Mouse (Mus musculus) myocyte (in vitro differentiated cells): ENCODE results near the gene Usp7. TPM values are rescaled to one million over a fixed set of nuclear protein-coding genes. Genes with fewer than 3 reads are reported as not detected.
A peak's percentile ranks its signal among the peaks of the same experiment; 100 is the strongest.

Experiments
- H3K27me3 ChIP-seq: one replicate; pipeline ENCODE4 v1.6.1; 2011; ENCODE audit not compliant: control insufficient read depth, insufficient read depth, insufficient read length
- H3K36me3 ChIP-seq: one replicate; pipeline ENCODE4 v1.6.1; 2011; ENCODE audit not compliant: control insufficient read depth, insufficient read depth
- H3K4me2 ChIP-seq: one replicate; pipeline ENCODE4 v1.6.1; 2011; ENCODE audit warnings: low read depth, control low read depth
- H3K4me3 ChIP-seq: one replicate; pipeline ENCODE4 v1.5.1; 2011; ENCODE audit warnings: mild to moderate bottlenecking, control low read depth, moderate library complexity
- H3K79me2 ChIP-seq: one replicate; pipeline ENCODE4 v1.6.1; 2011; ENCODE audit not compliant: control insufficient read depth, insufficient read depth
- H3ac ChIP-seq: one replicate; pipeline ENCODE4 v1.6.1; 2011; ENCODE audit not compliant: control insufficient read depth, insufficient read length
- CEBPB ChIP-seq: IDR thresholded peaks from 2 replicates; pipeline ENCODE4 v1.6.1; 2011; ENCODE audit warnings: mild to moderate bottlenecking, moderate library complexity; ENCODE audit not compliant: poor library complexity, insufficient read depth, severe bottlenecking
- E2F4 ChIP-seq: IDR thresholded peaks from one replicate; pipeline ENCODE4 v1.6.1; 2011; ENCODE audit warnings: mild to moderate bottlenecking, control low read depth, moderate library complexity; ENCODE audit not compliant: insufficient read depth
- MAX ChIP-seq: IDR thresholded peaks from one replicate; pipeline ENCODE4 v1.6.1; 2011; ENCODE audit warnings: low read depth, mild to moderate bottlenecking, control low read depth
- MYOD1 ChIP-seq, 3 experiments: IDR thresholded peaks; one replicate each; pipeline ENCODE4 v1.6.1; 2011; ENCODE audit warnings: control low read depth in 2 of 3, low read depth in 2 of 3, mild to moderate bottlenecking in 2 of 3, moderate library complexity in 1 of 3; ENCODE audit not compliant: insufficient read length in 2 of 3, control insufficient read depth in 1 of 3
- MYOG ChIP-seq, 3 experiments: IDR thresholded peaks; one replicate each; pipeline ENCODE4 v1.6.1; 2011; ENCODE audit warnings: control low read depth in 2 of 3, low read depth in 2 of 3, mild to moderate bottlenecking in 2 of 3; ENCODE audit not compliant: insufficient read length in 2 of 3, control insufficient read depth in 1 of 3, insufficient read depth in 1 of 3
- POLR2A ChIP-seq: IDR thresholded peaks from one replicate; pipeline ENCODE4 v1.6.1; 2011; ENCODE audit warnings: low read depth, mild to moderate bottlenecking, control low read depth, moderate library complexity; ENCODE audit not compliant: insufficient read length
- POLR2AphosphoS2 ChIP-seq: IDR thresholded peaks from one replicate; pipeline ENCODE4 v1.6.1; 2011; ENCODE audit warnings: low read depth, control low read depth; ENCODE audit not compliant: insufficient read length
- REST ChIP-seq: IDR thresholded peaks from one replicate; pipeline ENCODE4 v1.6.1; 2011; ENCODE audit warnings: mild to moderate bottlenecking, control low read depth, moderate library complexity; ENCODE audit not compliant: insufficient read depth, insufficient read length
- SRF ChIP-seq: IDR thresholded peaks from one replicate; pipeline ENCODE4 v1.6.1; 2011; ENCODE audit warnings: low read depth; ENCODE audit not compliant: control insufficient read depth, insufficient read length
- TCF12 ChIP-seq: IDR thresholded peaks from one replicate; pipeline ENCODE4 v1.6.1; 2011; ENCODE audit warnings: mild to moderate bottlenecking, control low read depth; ENCODE audit not compliant: poor library complexity, insufficient read depth, severe bottlenecking
- TCF3 ChIP-seq: IDR thresholded peaks from one replicate; pipeline ENCODE4 v1.6.1; 2011; ENCODE audit warnings: low read depth, control low read depth; ENCODE audit not compliant: insufficient read length
- USF1 ChIP-seq: IDR thresholded peaks from one replicate; pipeline ENCODE4 v1.6.1; 2011; ENCODE audit warnings: low read depth, mild to moderate bottlenecking, control low read depth, moderate library complexity
- polyA plus RNA-seq: library from polyadenylated mRNA; unstranded; fragments of >200 nt; fragmentation: generic; extraction: Trizol; gene quantifications from one replicate; pipeline ENCODE4 v1.2.1, GENCODE M21; 2012; ENCODE audit warnings: missing spikeins

The Usp7 gene
- polyA plus RNA-seq, 1 experiment, result 24.0 TPM

- TF ChIP-seq POLR2AphosphoS2 (peak; percentile 69), TCF3 (no peak), SRF (no peak), POLR2A (no peak), MYOD1 (IDR thresholded peaks at IDR 0.05; ENCODE audit: control insufficient read depth in 1 of 3, insufficient read length in 2 of 3, low read depth in 2 of 3) (peak in 1 of 3 experiments; percentile 56), TCF12 (no peak)
- Histone ChIP-seq H3K27me3 (no peaks in the 10 kb centered on the region), H3ac (no peak overlapping the region), H3K4me2 (no peak overlapping the region), H3K36me3 (peaks cover 17% of the 10 kb centered on the region), H3K4me3 (no peak overlapping the region), H3K79me2 (no peaks in the 10 kb centered on the region)
Observed at GRCm38 (mm10) chr16:8686871-8687535, 105.1 kb downstream of the Usp7 start.

- TF ChIP-seq POLR2AphosphoS2, result peak; percentile 70
- TF ChIP-seq TCF3, result no peak
- H3ac ChIP-seq, result no peak overlapping the region
- no peak overlapping the region for H3K4me3 ChIP-seq
- H3K36me3 ChIP-seq, result peaks cover 12% of the 10 kb centered on the region
- no peaks in the 10 kb centered on the region for H3K79me2 ChIP-seq
- no peaks in the 10 kb centered on the region for H3K27me3 ChIP-seq
- no peak overlapping the region for H3K4me2 ChIP-seq
Observed at GRCm38 (mm10) chr16:8686121-8686870, 105.8 kb downstream of the Usp7 start.

- peaks cover 6% of the 10 kb centered on the region for H3K36me3 ChIP-seq
Observed at GRCm38 (mm10) chr16:8685087-8685486, 107.0 kb downstream of the Usp7 start.

GRCm38 (mm10) chr16:8680470-8680869 is 111.6 kb downstream of the Usp7 start, which contains the start of gene Gm5767:
Gene Gm5767, plus strand, starts transcription at chr16:8680770.
- no peak within 1 kb of the TSS for H3K4me3 ChIP-seq
- H3ac ChIP-seq, result no peak within 1 kb of the TSS
- no peak within 1 kb of the TSS for H3K4me2 ChIP-seq
- H3K79me2 ChIP-seq, result no peaks in the 10 kb centered on the region
- TF ChIP-seq POLR2AphosphoS2, result no peak
- TF ChIP-seq TCF3, result no peak
- TF ChIP-seq REST, result no peak
- TF ChIP-seq POLR2A, result no peak
- no peak for TF ChIP-seq MYOG (IDR thresholded peaks at IDR 0.05; ENCODE audit: control insufficient read depth in 1 of 3, insufficient read depth in 1 of 3, insufficient read length in 2 of 3, low read depth in 2 of 3)
- no peak for TF ChIP-seq TCF12
- no peak for TF ChIP-seq MYOD1 (IDR thresholded peaks at IDR 0.05; ENCODE audit: control insufficient read depth in 1 of 3, insufficient read length in 2 of 3, low read depth in 2 of 3)
- TF ChIP-seq SRF, result no peak
- no peak for TF ChIP-seq E2F4
- no peak for TF ChIP-seq CEBPB
- TF ChIP-seq USF1, result no peak
- no peak for TF ChIP-seq MAX
- no peaks in the 10 kb centered on the region for H3K27me3 ChIP-seq
- peaks cover 1% of the 10 kb centered on the region for H3K36me3 ChIP-seq

More at GRCm38 (mm10) chr16:8685087-8685486, 107.0 kb downstream of the Usp7 start:
- Histone ChIP-seq H3K4me3 (no peak overlapping the region), H3K4me2 (no peak overlapping the region), H3K79me2 (no peaks in the 10 kb centered on the region), H3ac (no peak overlapping the region), H3K27me3 (no peaks in the 10 kb centered on the region)
- TF ChIP-seq REST (no peak), TCF12 (no peak), MAX (no peak), MYOG (IDR thresholded peaks at IDR 0.05; ENCODE audit: control insufficient read depth in 1 of 3, insufficient read depth in 1 of 3, insufficient read length in 2 of 3, low read depth in 2 of 3) (no peak), E2F4 (no peak), TCF3 (no peak), MYOD1 (IDR thresholded peaks at IDR 0.05; ENCODE audit: control insufficient read depth in 1 of 3, insufficient read length in 2 of 3, low read depth in 2 of 3) (no peak), POLR2AphosphoS2 (no peak), SRF (no peak), POLR2A (no peak), USF1 (no peak), CEBPB (no peak)

- Histone ChIP-seq H3K79me2 (no peaks in the 10 kb centered on the region), H3ac (no peak overlapping the region), H3K4me2 (no peak overlapping the region), H3K27me3 (no peaks in the 10 kb centered on the region), H3K36me3 (no peaks in the 10 kb centered on the region), H3K4me3 (no peak overlapping the region)
- TF ChIP-seq TCF3 (no peak), MYOD1 (IDR thresholded peaks at IDR 0.05; ENCODE audit: control insufficient read depth in 1 of 3, insufficient read length in 2 of 3, low read depth in 2 of 3) (no peak), SRF (no peak), POLR2AphosphoS2 (no peak), CEBPB (no peak), E2F4 (no peak), REST (no peak), USF1 (no peak), MAX (no peak), TCF12 (no peak)
Observed at GRCm38 (mm10) chr16:8679780-8680179, 112.3 kb downstream of the Usp7 start.
